Mouse (Mus musculus): ENCODE measurements around the gene Clock. TPM values are rescaled to one million over a fixed set of nuclear protein-coding genes. Genes with fewer than 3 reads are reported as not detected.

Clock gene
- 18.3 TPM for polyA plus RNA-seq (2017; shearing (Covaris generic))

DNA sequence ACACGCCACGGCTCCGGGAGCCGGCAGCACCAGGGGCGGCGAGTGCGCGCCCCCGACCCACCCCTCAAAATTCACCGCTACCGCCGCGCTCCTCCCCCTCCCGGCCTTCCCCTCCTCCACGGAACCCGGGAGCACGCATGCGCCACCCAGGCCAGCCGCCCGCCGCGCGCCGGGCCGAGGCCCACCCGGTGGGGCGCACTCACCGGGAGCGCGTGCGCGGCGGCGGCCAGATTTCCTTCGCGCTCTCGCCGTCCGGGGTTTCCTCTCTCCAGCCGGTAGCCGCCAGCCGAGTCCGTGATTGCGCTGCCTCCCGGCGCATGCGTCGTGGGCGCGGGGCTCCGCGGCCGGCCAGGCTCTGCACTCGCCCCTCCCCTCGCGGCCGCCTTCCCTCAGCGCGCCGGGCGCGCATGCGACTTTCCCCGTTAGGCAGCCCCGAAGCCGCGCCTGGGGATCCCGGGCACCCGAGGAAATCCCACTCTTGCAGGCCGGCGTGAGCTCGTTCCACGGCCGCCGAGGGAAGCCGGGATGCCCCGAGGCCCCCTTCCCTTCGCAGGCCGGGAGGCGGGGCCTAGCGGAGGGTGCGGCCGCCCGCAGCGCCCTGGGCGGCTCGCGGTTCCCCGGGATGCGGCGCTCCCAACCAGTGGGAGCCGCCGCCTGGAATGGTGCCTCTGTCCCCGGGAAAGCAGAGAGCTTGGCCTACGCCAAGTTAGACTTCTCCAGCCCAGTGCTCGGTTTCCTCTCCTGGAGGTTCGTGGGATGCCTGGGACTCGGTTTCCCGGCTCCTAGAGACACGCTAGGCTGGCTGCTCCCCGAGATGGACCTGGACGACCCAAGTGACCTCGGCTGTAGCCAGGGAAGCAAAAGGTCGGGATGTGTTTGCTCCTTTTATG, at the start of gene Clock:
Clock (minus strand) TSS at position 341 of the 890 bp plus-strand sequence.

DNA sequence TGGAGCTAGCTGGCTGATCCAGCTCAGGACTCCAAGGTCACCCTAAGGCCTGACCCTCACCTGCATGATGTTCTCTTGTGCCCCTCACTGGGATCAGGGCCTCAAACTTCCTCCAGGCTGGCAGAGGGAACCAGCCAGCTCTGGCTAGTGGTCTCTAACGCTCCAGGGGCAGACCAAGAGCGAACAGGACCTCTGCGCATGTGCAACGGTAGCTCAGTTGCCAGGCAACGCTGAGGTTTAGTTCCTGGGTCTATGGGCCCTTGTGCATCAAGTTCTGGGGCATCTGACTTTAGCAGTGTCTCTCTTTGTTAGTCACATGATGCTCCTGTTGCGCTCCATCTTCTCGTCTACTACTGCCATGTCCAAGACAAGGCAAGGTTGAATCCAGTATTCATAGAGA, 26.4 kb upstream of the Clock start, which contains the start of gene Pdcl2:
Pdcl2 (minus strand) TSS at position 204 of the 400 bp plus-strand sequence.

DNA sequence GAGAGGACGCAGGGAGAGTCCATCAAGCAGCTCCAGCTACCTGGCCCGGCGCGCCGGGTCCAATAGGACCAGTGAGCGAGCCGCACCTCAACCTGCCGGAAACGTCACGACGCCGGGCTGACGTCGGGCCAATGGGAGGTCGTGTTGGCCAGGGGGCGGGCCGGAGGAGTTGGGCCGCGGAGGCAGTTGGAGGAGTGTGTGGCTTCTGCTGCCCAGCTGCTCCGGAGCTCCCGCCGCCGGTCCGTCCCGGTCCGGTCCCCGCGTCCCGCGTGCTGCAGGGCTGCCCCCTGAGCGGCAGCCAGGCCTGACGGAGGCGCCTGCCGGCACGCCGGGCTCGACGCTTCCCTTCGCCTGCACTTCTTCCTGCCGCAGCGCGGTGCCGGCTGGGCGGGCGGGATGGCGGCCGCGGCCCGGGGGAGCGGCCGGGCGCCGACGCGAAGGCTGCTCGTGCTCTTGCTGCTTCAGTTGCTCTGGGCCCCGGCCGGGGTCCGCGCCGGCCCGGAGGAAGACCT, 120.8 kb downstream of the Clock start, which contains the start of gene Tmem165:
Tmem165 (plus strand) TSS at position 131 of the 512 bp plus-strand sequence.

Other genes with a start within 250 kb of the Clock start
- 34.4 TPM for gene Srd5a3, start 164.5 kb downstream of the Clock start, polyA plus RNA-seq (2017; shearing (Covaris generic))
- 51.8 TPM for gene Tmem165, start 120.9 kb downstream of the Clock start, polyA plus RNA-seq (2017; shearing (Covaris generic))
- not detected for gene Pdcl2, start 26.4 kb upstream of the Clock start, polyA plus RNA-seq (2017; shearing (Covaris generic))
- gene Nmu, start 59.0 kb upstream of the Clock start, polyA plus RNA-seq (2017; shearing (Covaris generic)), result not detected
- gene Gm7271, start 179.2 kb upstream of the Clock start, polyA plus RNA-seq (2017; shearing (Covaris generic)), result not detected
- 36.1 TPM for gene Exoc1, start 224.5 kb upstream of the Clock start, polyA plus RNA-seq (2017; shearing (Covaris generic))